Mouse (Mus musculus): ENCODE results near the gene Mpp6. TPM values are rescaled to one million over a fixed set of nuclear protein-coding genes. Genes with fewer than 3 reads are reported as not detected.

Gene Mpp6
- polyA plus RNA-seq, 1 experiment from 2014 or later = 76.8 TPM

DNA sequence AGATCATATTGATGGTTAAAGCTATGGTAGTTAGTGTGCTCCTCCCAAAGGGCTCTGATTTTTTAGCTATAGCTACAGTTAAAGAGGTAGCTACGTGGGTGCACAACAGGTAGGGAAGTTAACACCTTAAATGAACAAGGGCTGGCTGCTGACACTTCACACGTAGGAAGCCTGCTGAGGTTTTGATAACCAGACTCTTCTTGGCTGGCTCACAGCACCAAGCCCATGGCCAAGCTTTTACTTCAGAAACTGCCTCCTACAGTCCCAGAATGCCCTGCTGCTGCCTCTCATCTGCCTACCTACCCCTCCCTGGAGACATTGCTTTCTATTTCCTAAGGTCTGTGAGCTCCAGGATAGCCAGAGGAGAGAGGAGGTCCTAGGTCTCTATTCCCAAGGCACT, 127.9 kb downstream of the Mpp6 start:
- no peaks in the 10 kb centered on the region for H3K36me3 ChIP-seq
- ATAC-seq (replicated peaks) = no peak
- no peak overlapping the region for H3K4me2 ChIP-seq (replicated peaks)
- H3K4me3 ChIP-seq = no peak overlapping the region
- H3K27me3 ChIP-seq = no peaks in the 10 kb centered on the region
- H3K4me1 ChIP-seq = no peaks in the 10 kb centered on the region
- H3K9me3 ChIP-seq = no peaks in the 10 kb centered on the region
- H3K27ac ChIP-seq (replicated peaks) = no peak overlapping the region
- WGBS = 75% methylated on average over 2 of the region's 2 CpGs
- H3K9ac ChIP-seq (replicated peaks) = no peak overlapping the region

DNA sequence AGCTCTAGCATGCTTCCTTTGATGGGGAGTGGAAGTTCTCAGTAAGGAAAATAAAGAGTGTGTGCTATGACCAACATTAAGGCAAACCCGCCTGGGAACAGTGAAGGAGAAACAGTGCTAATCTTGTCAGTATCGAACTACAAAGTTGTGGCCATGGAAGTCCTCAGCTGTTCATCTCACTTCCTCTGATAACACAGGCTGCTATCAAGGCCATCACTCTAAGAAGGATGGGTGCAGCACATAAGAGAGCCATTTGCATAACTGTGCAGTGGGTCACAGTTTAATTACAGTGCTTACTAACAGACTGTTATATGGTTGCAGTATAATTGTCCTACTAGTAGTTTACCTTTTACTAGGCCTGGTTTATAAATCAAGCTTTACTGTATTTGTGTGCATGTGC, 129.9 kb downstream of the Mpp6 start:
- WGBS = 91% methylated on average over 2 of the region's 2 CpGs
- Histone ChIP-seq H3K4me1 (no peaks in the 10 kb centered on the region), H3K4me2 (replicated peaks) (no peak overlapping the region), H3K4me3 (no peak overlapping the region), H3K36me3 (no peaks in the 10 kb centered on the region), H3K9me3 (no peaks in the 10 kb centered on the region), H3K9ac (replicated peaks) (no peak overlapping the region), H3K27ac (replicated peaks) (no peak overlapping the region), H3K27me3 (no peaks in the 10 kb centered on the region)
- ATAC-seq (replicated peaks) = no peak

DNA sequence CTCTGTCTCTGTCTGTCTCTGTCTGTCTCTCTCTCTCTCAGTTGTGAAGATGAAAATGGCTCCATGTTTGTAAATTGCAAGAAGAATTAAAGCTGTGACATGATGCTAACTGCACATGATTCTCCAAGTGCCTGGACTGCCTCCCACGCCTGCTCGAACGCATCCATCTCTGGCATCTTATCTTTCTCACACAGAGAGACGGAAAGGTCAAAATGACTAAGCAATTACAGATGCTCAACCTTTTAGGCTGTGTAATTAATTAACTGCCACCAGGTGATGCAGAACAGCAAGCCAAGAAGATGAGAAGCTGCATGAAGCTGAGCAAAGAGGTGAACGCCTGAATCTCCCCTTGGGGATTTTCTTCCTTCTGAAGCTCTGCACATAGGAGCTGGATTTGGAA, 130.4 kb downstream of the Mpp6 start:
- ATAC-seq (replicated peaks) = no peak
- WGBS = 80% methylated on average over 5 of the region's 5 CpGs
- Histone ChIP-seq H3K9me3 (no peaks in the 10 kb centered on the region), H3K9ac (replicated peaks) (no peak overlapping the region), H3K4me3 (no peak overlapping the region), H3K4me2 (replicated peaks) (no peak overlapping the region), H3K27me3 (no peaks in the 10 kb centered on the region), H3K27ac (replicated peaks) (no peak overlapping the region), H3K36me3 (no peaks in the 10 kb centered on the region), H3K4me1 (no peaks in the 10 kb centered on the region)

DNA sequence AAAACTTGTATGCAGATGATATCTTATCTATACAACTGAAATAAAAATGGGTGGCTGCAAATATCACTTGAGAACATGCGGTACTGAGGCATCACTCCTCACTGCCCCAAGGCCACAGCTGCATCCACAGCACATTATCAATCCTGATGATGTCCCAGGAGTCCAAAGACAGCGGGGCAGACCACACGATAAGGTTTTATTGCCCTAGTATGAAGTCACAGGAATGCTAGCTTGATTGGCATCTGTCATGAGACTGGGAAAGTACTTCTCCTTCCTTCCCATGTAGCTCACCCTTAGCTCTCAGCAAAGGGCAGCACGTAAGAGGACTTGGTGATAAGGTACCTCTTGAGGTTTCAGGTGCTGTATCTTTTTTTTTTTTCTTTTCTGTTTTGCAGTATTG, 134.1 kb downstream of the Mpp6 start:
- Histone ChIP-seq H3K9me3 (no peaks in the 10 kb centered on the region), H3K27ac (replicated peaks) (no peak overlapping the region)

DNA sequence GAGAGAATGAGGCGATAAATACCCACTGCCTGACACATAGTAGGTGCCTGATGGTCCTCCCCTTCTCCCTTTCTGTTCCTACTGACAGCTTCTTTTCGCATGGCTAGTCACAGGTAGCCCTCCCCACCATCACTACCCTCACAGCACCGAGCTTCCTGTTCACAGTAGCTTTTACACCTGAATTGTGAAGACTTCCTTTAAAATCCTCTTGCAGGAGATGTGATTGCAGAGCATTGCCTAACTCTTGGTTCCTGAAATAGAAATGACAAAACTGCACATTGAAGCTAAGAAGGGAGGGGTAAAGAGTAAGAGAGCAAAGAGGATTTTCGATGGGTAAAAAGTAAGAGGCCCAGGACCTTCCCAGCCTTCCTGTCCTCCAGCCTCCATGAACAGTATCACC, 134.9 kb downstream of the Mpp6 start:
- Histone ChIP-seq H3K27me3 (no peaks in the 10 kb centered on the region), H3K9me3 (no peaks in the 10 kb centered on the region), H3K9ac (replicated peaks) (no peak overlapping the region), H3K27ac (replicated peaks) (no peak overlapping the region), H3K4me1 (no peaks in the 10 kb centered on the region), H3K4me2 (replicated peaks) (no peak overlapping the region), H3K36me3 (no peaks in the 10 kb centered on the region), H3K4me3 (no peak overlapping the region)
- 82% methylated on average over 4 of the region's 4 CpGs for WGBS
- ATAC-seq (replicated peaks) = no peak

More for the DNA sequence above, 134.1 kb downstream of the Mpp6 start:
- WGBS = 93% methylated on average over 4 of the region's 4 CpGs
- Histone ChIP-seq H3K4me3 (no peak overlapping the region), H3K4me2 (replicated peaks) (no peak overlapping the region), H3K36me3 (no peaks in the 10 kb centered on the region), H3K4me1 (no peaks in the 10 kb centered on the region), H3K27me3 (no peaks in the 10 kb centered on the region), H3K9ac (replicated peaks) (no peak overlapping the region)
- ATAC-seq (replicated peaks) = no peak

DNA sequence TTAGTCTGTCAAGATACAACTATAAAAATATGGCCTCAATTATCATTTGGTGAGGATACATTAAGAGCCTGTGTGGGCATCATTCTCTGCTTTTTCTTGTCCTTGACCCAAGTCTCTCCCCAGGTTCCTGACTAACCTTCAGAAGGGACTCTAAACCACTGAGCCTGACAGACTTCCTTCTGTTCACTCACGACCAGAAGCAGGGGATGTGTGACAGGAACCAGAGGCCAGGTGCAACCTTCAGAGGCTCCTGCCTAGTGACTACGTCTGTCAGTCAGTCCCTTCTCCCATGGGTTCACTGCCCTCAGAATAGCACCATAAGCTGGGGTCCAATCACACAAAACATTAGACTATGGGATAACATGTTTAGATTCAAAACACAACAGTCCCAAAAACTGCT, 137.3 kb downstream of the Mpp6 start:
- H3K4me1 ChIP-seq = no peaks in the 10 kb centered on the region
- no peak overlapping the region for H3K27ac ChIP-seq (replicated peaks)
- H3K36me3 ChIP-seq = no peaks in the 10 kb centered on the region
- no peaks in the 10 kb centered on the region for H3K27me3 ChIP-seq
- H3K9ac ChIP-seq (replicated peaks) = no peak overlapping the region
- no peak overlapping the region for H3K4me2 ChIP-seq (replicated peaks)
- H3K9me3 ChIP-seq = no peaks in the 10 kb centered on the region
- WGBS = 82% methylated on average over 2 of the region's 2 CpGs
- ATAC-seq (replicated peaks) = no peak
- H3K4me3 ChIP-seq = no peak overlapping the region

DNA sequence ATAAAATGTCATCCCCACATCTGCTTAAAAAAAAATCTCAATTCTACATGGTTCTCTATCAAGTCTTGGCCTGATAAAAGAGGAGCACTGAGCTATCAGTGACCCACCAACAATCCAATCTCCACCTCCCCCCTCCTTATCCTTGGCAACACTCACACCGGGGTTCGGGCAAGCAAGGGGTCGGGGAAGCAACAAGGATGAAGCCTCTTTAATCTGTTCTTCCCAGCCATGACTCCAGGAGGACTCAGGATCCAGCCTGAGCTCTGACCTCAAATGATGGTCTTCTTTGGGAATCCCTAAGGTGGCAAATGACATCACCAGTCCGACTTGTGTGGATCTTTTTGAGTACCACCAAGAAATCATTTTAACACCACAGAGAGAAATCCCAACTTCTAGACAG, 137.8 kb downstream of the Mpp6 start:
- Histone ChIP-seq H3K4me3 (no peak overlapping the region), H3K36me3 (no peaks in the 10 kb centered on the region), H3K4me1 (no peaks in the 10 kb centered on the region), H3K27ac (replicated peaks) (no peak overlapping the region), H3K9me3 (no peaks in the 10 kb centered on the region), H3K9ac (replicated peaks) (no peak overlapping the region), H3K4me2 (replicated peaks) (no peak overlapping the region), H3K27me3 (no peaks in the 10 kb centered on the region)
- 90% methylated on average over 4 of the region's 4 CpGs for WGBS
- ATAC-seq (replicated peaks) = no peak

Other genes starting within 250 kb of the Mpp6 start
- 77.2 and 82.7 TPM in 2 replicates for gene Gsdme, start 153.6 kb downstream of the Mpp6 start, polyA plus RNA-seq (2015; fragmentation: Nextera tagmentation; extraction: Ambion mirVana)